Mouse (Mus musculus) stomach, postnatal 0 days (tissue): Measurements from ENCODE around the gene Dpp10.

ENCODE experiments used
- CTCF ChIP-seq: IDR thresholded peaks from 2 replicates; pipeline ENCODE4 v1.5.1; 2016; ENCODE audit warnings: antibody characterized with exemption, low read depth, mild to moderate bottlenecking, moderate library complexity
- EP300 ChIP-seq: optimal IDR thresholded peaks from 2 replicates; pipeline ENCODE3; 2016; ENCODE audit warnings: antibody characterized with exemption

- no peak for TF ChIP-seq EP300
- no peak for TF ChIP-seq CTCF
Measured at GRCm38 (mm10) chr1:123658409-123658808, 386.9 kb downstream of the Dpp10 start.
